Mouse (Mus musculus): ENCODE measurements around the gene Osbp2.

Osbp2 gene

DNA sequence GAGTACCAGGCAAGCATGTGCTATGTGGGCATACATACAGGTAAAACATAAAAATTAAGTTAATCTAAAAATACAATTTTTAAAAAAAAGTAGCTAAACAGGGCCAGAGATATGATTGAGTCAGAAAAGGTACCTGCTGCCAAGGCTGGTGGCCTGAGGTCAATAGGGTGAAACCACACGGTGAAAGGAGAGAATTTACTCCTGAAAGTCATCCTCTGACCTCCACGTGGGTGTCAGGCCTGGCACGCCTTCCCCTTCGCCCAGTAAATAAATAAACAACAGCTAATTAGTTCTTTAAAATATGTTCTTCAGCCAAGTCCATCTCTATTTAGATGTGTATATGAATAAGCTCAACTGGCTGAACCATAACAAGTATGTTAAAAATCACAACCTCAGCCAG lies 3.3 kb downstream of the Osbp2 start:
- DNase-seq: no peak

DNA sequence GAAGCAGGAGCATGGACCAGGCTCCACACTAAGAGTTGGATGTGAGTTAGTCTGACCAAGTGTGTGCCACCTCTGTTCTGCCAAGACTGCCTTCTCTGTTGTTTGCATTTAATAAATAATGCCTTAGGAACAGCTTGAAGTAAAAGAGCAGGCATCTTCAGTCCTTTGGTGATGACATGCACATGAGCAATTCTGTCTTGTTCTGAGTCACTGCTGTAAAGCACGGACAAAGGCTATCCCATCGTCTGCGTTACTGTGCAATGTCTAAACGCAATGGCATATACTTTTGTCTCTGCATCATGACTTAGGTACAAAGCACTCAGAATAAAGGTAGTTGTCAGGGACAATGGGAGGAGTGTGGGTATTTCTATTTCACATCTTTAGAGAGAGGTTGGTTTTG lies 3.9 kb downstream of the Osbp2 start:
- DNase-seq: no peak

DNA sequence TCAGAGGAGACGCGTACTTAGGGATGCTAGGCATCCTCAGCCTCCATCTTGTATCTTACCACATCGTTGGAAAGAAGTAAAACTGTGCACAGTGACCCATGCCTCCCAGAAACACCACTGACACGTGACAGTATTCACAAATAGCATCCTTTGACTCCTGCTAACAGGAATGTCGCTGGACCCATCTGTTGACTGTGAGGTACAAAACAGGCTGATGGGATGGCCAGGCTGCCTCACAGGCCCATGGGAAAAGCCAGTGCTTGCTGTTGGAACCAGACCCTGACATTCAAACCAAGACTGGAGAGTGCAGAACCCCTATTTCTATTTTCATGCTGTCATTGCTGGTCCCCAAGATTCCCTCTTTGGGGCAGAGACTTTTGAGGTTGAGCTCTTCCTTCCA lies 5.8 kb downstream of the Osbp2 start:
- no peak for DNase-seq

DNA sequence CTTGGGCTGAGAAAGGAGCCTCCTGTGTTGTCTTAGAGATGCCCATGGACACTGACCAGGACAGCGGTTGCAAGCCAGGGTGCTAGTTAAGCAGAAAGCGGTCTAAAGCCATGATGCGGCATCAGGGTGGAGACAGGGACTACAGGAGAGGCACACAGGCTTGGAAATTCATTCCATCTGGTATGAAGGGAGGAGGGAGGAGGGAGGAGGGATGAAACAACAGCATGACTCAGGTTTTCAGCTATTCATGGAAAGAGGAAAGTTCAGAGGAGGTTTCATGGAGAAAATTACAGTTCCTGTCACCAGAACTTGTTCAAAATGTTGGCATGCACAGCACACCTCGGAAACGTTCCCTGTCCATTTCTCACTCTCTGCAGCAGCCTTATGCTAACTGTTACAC lies 7.9 kb downstream of the Osbp2 start:
- no peak for DNase-seq

DNA sequence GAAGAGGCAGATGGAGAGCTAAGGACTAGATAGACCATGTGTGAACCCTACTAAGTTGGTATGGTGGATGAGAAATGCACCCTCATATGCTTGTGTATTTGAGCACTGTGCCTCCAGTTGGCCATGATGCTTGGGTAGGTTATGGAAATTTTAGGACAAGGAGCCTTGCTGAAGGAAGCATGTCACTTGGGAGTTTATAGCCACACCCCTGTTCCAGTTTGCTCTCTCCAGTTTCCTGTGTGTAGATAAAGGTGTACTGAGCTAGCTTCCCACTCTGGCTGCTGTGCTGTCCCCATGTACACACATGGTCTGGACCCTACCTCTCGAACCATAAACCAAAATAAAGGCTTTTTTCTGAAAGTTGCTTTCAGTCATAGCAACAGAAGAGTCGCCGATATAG lies 9.5 kb downstream of the Osbp2 start:
- no peak for DNase-seq

DNA sequence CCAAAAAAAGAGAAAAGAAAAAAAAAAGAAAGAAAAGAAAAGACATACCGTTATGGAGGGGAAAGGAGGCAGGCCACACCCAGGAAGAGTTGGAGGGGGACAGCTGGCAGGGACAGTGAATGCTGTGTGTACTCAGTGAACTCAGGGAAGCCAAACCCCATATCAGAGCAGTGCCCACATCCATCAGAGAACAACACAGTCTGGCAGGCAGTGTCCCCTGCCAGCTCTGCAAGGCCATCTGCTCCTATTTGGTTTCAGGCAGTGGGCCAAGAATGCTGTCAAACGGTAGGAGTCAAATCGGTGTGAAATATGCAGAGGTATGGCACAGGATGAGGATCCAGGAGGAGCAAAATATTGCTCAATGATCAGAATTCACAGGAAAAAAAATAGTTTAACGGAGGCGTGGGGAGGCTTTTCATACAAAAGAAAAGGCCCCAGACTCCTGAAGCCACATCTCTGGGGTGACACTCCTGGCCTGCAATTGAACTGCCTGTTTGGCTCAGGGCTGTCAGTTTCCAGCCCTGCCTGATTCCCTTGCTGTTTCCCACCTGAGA lies 10.1 kb downstream of the Osbp2 start:
- DNase-seq: peak; percentile 16

DNA sequence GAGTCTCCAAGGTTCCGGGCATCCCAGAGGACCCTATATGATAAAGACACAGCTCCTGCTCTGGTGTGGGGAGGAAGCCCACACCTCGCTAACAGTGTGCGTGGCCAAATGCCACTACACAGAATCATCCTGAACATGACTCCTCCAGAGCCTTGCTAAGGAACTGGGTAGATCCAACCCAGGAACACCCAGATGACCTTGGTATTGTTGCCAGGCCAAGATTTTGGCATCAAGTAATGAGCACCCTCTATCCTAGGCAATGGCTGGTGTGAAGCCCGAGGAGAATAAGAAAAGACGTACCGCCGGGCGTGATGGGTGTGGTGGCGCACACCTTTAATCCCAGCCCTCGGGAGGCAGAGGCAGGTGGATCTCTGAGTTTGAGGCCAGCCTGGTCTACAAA lies 10.7 kb downstream of the Osbp2 start:
- DNase-seq: no peak

DNA sequence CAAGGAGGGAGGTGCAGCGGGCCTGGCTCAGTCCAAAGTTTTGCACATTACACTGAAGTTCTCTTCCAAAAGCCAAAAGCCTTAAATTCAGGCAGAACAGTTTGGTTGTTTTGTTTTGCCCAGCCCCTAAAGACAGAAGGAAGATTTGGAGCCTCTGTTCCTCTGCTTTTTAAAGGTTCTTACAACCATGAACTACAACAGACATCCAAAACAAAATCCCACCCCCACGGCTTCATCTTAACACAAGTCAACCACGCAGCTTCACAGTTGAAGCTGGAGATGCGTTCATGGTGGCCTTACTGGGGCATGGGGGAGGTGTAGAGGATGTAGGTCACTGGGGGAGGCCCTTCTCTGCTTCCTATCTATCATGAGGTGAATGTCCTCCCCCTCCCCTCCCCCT lies 11.8 kb downstream of the Osbp2 start:
- DNase-seq: no peak

DNA sequence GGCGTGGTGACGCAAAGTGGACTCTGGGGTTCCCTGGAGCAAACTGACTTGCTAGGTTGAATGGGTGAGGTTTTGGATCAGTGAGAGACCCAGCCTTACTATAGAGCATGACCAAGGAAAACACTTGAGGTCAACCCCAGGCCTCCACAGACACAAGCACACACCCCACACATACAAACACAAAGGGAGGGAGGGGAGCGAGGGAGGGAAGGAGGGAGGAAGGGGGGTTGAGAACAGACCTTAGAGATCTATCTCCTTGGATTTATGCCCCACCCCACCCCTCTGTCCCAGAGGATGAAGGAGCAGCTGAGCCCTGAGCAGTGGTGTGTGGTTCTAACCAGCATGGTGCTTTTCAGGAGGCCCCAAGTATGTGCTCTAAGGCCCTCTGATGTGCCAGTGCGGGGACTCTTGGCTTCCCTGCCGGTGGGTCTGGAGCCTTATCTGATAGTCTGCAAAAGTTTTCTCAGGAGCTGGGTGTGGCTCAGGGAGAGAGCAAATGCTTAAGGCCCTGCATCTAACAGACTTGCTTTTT lies 12.9 kb downstream of the Osbp2 start:
- no peak for DNase-seq

DNA sequence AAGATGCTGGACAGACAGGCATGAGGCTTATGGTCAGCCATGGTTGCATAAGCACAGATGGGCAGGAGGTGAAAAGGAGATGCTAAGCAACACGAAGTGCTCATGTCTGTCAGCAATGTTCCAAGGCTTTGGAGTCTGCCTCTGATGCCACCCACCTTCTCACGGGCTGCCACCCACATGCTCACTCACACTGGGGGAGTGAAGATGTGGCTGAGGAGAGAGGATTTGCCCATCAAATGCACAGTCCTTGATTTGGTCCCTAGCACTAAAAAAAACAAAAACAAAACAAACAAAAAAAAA lies 13.4 kb downstream of the Osbp2 start:
- no peak for DNase-seq

DNA sequence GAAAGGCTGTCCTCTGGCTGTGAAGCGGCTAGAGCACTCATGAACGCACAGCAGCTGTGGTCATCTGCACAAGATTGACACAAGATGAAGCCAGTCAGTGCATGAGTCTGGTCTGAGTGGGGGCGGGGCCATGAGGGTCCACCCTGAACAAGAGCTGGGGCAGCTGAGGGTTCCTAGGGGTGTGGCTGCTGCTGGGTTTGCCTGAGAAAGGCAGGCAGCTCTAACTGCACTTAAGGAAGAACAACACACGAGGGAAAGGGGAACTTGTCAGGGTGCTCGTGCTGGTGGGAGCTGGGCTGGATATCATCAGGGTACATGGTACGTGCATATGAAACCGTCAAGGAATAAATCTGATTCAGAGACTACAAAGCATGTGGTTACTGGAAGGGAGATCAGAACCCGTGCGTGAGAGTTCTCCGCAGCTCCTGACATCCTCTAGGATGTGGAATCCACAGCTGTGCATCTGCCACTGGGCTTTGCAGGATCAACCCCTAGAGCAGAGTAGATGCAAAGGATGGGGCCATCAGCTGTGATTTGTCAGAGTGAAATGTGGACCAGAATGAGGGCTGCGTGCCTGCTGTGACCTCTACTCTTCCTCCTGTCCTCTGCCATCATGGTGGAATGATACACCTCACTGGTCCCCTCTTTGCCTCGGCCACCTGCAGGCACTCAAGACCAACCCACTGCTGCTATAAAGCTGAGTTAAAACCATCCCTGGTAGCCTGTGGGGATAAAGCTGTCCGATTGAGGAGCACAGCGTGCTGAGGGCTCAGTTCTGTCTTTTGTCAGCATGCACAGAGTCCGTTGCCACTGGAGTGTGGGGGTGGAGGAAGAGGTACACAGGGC lies 14.0 kb downstream of the Osbp2 start:
- no peak for DNase-seq

DNA sequence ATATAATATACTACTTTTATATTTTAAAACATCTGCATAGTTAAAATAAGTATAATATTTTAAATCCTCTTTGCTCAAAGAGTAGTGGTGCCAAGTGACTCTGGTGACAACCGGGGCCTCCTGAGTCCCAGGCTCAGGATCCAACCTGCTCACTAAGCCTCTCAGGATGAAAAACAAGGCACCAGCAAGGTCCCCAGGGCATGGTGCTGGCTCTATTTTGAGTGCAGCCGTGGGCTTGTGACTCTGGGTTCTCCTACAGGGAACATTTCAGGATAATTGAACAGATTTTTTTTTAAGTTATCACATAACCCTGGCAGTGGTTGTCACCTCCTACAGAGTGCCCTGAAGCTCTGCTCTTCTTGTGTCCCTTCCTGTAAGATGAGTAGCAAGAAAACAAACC lies 17.4 kb downstream of the Osbp2 start:
- DNase-seq: no peak

DNA sequence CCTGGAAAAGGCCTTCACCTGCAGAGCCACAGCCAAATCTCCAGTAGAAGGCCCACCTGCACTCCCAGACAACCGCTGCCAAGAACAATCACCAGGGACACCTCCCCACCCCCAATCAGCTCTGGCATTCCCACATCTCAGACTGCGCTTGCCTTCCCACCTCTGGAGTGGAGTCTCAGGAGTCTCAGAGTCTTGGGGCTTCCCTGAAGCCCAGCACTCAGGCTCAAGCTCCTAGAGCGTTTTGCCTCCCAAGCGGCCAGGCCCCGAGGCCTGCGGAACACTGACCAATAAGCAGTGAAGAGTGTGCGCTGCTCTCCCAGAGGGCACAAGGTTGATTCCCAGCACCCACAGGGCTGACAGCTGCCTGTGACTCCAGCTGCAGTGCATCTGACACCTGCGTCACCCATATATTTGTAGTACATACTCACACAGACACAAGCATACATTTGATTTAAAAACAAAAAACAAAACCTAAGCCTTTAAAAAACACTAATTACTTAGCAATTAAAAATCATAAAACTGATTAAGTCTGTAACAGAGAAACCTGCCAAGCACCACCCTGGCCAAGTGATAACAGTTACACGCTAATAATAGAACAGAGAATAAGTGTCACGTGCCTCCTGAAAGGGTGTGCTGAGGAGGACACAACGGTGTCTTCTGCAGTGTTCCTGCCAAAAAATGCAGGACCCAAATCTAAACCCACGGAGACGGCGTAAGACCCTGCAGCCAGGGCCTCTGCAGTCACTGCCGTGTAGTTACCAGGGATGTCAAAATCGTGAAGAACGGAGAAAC lies 19.6 kb downstream of the Osbp2 start:
- no peak for DNase-seq

DNA sequence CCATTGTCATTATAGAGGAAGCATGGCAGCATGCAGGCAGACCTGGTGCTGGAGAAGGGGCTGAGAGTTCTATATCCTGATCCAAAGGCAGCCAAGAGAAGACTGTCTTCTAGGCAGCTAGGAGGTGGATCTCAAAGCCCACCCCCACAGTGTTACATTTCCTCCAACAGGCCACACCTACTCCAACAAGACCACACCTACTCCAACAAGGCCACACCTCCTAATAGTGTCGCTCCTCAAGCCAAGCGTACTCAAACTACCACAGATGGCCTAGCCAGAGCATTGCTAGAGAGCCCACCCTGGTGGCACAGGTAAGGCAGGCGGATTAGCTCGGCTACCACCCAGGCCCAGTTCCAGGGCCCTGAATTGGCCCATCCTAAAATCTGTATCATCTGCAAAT lies 28.4 kb downstream of the Osbp2 start:
- DNase-seq: no peak

DNA sequence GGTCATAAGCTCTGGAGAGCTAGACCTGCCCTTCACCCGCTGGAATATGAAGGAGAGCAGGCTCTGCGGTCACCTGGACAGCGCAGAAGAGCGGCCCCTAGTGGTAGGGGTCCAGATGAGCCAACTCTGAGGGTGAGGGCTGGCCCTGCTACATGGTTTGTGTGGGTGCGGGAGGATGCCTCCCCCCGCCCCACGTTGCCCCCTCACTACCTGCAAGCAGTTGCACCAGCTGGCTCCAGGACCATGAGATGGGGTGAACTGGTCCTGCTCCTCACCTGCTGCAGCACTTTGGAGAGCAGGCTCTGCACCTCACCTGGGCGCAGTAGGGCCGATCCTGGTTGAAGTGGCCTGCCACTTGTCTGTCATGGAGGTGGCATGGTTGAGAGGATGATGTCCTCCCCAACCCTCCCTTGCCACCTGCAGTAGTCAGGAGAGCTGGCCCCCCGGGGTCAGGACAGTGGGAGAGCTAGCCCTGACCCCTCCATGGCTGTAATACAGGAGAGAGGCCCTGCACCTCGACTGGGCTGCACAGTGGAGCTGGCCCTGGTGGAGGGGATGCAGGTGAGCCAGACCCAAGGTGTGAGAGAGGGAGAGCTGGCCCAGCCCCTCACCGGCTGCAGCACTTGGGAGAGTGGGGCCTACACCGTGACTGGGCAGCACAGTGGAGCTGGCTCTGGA lies 29.1 kb downstream of the Osbp2 start:
- peak; percentile 52 for DNase-seq

DNA sequence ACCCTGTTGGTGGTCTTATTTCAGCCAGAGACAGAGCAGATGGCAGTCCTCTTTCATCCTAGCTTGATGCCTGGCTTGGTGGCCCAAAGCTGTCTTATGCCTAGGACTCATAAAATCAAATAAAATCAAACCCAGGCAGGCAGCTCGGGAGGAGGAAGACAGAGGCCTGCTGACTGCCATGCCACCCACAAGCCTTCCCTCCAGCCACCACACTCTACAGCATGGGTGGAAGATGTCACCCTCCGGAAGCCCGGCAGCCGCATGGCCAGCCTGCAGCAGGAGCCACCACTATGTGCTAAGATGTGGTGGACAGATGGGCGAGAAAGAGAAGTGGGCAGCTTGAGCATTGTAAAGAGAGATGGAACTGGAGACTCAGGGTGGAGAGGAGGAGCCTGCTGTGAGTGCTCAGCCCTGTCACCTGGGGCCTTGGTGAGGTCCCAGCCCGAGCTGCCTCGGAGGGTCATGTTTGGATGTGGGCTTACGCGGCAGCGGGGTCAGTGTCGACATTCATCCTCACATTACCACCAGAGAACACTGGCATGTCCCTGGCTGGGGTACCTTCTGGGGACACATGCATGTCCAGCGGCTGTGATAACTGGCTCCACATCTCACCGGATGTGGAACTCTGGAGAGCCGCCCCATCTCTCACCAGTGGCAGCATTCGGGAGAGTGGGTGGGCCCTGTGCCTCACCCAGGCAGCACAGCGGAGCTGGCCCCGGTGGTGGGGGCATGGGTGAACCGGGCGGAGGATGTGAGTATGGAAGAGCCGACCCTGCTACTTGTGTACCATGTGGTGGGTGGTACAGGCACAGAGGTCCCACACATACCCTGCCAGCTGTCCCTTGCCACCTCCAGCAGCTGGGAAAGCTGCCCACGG lies 29.9 kb downstream of the Osbp2 start:
- DNase-seq: no peak

DNA sequence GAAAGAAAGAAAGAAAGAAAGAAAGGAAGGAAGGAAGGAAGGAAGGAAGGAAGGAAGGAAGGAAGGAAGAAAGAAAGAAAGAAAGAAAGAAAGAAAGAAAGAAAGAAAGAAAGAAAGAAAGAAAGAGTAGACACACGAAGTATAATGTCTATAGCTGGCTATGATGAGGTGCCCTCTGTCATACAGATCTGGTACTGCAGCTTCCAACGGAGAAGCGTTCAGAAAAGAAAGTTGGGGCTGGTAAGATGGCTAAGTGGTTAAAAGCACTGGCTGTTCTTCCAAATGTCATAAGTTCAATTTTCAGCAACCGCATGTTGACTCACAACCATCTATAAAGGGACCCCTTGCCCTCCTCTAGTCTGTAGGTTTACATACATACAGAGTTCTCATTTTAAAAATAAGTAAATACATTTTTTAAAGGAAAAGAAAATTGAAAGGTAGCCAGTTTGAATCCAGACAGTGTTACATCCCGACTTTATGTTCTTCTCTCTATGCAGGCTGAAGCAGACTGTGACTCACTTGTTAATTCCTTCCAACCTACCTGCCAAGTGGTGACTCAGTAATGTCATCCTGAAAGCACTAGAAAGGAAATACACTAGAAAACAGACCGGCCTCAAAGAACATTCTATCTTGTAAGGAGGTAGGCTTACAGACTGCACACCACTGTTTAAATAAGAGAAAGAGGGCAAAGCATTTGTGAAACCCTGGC lies 31.4 kb downstream of the Osbp2 start:
- peak; percentile 52 for DNase-seq

DNA sequence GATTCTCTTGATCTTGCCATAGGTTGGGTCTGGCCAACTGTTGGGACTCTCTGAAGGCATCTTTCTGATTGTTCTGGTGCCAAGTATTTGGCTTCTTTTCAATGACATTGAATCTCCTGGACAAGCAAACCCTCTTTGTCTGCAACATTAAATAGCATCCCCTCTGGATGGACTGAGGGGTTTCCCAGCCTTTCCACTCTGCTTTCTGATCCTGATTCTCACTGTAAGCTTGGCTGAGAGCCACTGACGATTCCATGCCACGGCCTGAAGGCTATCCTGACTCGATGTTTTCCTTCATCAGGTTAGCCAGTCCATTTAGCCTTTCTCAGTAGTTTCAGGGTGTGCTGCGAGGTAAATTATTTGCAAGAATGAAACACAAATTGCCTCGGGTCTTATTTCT lies 34.0 kb downstream of the Osbp2 start:
- DNase-seq: no peak

DNA sequence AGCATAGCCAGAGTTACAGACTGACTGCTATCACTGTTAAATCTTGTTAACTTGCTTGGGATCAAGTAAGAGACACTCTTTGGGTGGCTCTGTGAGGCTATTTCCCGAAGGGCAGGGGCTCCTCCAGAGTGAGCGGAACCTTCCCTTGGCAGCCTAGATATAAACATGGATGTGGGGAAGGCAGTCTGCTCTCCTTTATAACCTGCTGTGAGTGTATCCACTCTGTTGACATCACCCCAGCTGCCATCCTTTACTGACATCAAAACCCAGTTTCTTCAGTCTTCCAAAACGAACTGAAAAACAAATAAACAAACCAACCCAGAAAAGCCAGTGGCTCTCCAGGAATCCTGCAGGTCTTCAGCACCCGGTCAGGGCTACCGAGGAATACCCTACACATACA lies 39.6 kb downstream of the Osbp2 start:
- no peak for DNase-seq

DNA sequence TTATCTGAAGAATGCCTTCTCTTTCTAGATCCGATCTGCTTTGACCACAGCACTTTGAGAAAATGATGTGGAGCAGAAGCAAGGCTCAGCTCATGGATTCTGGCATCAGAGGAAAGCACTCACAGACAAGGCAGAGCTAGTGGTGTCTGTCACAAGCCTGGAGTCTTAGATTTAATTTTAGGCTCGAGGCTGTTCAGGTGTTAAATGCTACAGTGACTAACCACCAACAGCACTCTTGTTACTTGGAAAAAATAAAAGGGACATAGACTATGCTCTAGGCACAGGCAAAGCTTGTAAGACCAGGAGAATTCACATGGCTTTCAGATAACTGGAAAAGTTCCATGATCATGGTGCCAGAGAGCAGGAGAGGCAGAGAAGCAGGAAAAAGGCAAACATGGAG lies 40.3 kb downstream of the Osbp2 start:
- DNase-seq: no peak

DNA sequence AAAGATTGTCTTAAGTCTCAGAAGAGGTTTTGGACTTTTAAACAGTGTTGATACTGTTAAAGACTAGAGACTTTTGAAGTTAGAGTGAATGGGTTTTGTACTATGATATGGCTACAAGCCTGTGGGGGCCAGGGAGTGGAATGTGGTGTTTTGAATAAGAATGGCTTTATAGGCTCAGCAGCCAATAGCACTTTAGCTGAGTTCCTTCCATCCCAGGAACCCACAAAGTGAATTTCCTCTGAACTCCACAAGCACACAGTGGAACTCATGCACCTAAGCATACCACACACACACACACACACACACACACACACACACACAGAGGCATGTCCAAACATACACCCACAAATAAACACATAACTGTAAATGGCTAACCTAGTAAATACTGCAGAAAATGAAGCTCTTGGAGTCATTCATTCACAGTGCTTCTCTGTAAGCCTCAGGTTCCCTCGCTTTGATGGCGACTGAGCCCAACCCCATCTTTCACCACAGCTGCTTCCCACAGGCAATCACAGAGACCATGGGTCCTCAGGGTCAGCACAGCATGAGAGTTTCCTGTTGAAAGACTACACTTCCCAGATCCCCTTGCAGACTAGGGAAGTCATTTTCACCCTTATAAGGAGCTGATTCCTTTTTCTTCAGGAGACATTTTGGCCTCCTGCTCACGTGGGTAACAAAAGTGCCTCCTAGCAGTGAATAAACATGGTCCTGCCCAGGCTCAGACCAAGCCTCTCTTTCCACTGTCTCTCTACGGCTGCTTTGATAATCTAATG lies 45.5 kb downstream of the Osbp2 start:
- DNase-seq: peak; percentile 3
